Mouse (Mus musculus): ENCODE measurements around the gene Mitf. TPM values are rescaled to one million over a fixed set of nuclear protein-coding genes. Genes with fewer than 3 reads are reported as not detected.
A peak's percentile ranks its signal among the peaks of the same experiment; 100 is the strongest.

The Mitf gene
- polyA plus RNA-seq, 1 experiment from 2014 or later = 1.5 TPM

DNA sequence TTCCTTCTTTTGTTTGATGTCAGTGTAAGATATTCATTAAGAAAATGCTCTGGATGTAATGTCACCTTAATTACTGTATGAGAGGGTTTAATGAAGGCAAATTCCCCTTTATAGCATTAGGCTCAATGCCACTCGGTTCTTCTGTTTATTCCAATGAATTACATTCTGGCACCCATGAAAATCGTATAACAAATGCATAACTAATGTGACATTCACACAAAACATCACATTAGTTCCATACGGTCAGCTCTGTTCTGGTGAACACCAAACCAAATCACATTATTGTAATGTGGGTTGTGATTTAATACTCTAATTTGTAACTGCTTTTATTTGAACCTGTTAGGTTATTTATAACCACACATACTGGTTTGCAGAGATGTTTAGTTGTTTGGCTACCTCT, 231.7 kb downstream of the Mitf start:
- H3K9ac ChIP-seq (ENCODE audit: low read length) = no peak overlapping the region
- no peaks in the 10 kb centered on the region for H3K9me3 ChIP-seq (ENCODE audit: control insufficient read depth, low read length)
- no peaks in the 10 kb centered on the region for H3K27me3 ChIP-seq (ENCODE audit: control insufficient read depth, insufficient read depth, low read length)
- no peak for TF ChIP-seq CTCF (IDR thresholded peaks at IDR 0.05; ENCODE audit: low read depth)
- DNase-seq (ENCODE audit: low spot score) = no peak
- H3K27ac ChIP-seq (replicated peaks) = no peak overlapping the region
- H3K4me2 ChIP-seq (replicated peaks; ENCODE audit: low read depth) = no peak overlapping the region
- no peak overlapping the region for H3K4me3 ChIP-seq (ENCODE audit: low read depth, low read length)
- 56% methylated on average over 3 of the region's 3 CpGs for WGBS
- no peaks in the 10 kb centered on the region for H3K36me3 ChIP-seq (ENCODE audit: control insufficient read depth, insufficient read depth, low read length)
- no peak for ATAC-seq (ENCODE audit: low FRiP score, low TSS enrichment)
- H3K4me1 ChIP-seq (replicated peaks; ENCODE audit: control insufficient read depth, insufficient read depth) = no peaks in the 10 kb centered on the region

DNA sequence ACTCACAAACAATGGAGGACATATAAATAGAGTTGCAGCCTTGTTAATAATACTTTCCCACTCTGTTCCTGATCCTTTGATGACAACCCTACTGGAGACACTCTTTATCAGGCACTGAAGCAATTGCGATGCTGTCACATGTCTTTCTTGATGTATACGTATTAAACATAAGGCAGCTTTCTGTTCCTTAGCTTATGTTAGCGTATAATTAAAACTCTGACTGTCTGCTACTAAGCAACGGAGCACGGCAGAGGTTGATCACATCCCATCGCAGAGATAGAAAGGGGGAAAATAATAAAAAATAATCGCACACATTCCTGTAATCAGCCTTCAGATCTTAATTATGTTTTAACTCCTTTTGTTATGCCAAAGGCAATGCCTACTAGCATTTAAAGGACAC, 234.9 kb downstream of the Mitf start:
- Histone ChIP-seq H3K27me3 (ENCODE audit: control insufficient read depth, insufficient read depth, low read length) (no peaks in the 10 kb centered on the region), H3K36me3 (ENCODE audit: control insufficient read depth, insufficient read depth, low read length) (no peaks in the 10 kb centered on the region), H3K9ac (ENCODE audit: low read length) (no peak overlapping the region), H3K4me3 (ENCODE audit: low read depth, low read length) (no peak overlapping the region), H3K27ac (replicated peaks) (no peak overlapping the region), H3K9me3 (ENCODE audit: control insufficient read depth, low read length) (no peaks in the 10 kb centered on the region), H3K4me1 (replicated peaks; ENCODE audit: control insufficient read depth, insufficient read depth) (no peaks in the 10 kb centered on the region), H3K4me2 (replicated peaks; ENCODE audit: low read depth) (no peak overlapping the region)
- WGBS = 85% methylated on average over 7 of the region's 7 CpGs
- ATAC-seq (ENCODE audit: low FRiP score, low TSS enrichment) (no peak), DNase-seq (ENCODE audit: low spot score) (no peak)
- TF ChIP-seq CTCF (IDR thresholded peaks at IDR 0.05; ENCODE audit: low read depth) = no peak
- TF ChIP-seq EP300 (optimal IDR thresholded peaks at IDR 0.05) = no peak

DNA sequence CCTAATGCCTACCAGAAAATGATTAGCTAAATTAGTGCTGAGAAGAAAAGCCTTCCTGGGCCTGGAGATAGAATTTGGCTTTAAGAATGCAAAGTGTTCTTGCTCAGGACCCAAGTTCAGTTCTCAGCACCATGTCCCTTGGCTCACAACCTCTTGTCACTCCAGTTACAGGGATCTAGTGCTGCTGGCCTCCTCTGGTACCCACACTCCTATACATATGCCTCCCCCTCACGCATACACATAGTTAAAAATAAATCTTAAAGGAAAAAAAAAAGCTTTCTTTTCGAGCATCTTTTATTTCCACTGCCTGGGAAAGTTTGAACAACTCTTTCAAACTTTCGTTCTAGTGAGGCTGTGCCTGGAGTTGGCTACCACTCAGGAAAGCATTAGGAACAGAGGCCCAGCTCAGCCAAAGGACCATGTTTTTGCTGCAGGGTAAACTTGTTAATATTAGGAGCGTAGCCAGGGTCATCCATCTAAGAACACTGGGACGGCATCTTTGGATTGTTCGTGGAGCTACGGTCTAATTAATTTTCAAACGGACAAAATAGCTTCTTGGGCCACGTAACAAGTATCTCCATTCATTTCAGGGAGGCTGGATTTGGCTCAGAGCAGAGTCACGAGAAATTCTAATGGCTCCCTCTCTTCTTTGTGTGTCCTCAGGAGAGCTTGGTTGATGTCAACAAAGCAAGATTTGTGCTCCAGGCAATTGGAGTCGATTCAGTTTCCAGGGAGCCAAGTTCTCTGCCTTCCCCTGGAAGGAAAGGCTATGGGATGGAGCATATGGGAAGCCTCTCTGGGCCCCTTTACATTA, 239.7 kb downstream of the Mitf start:
- Histone ChIP-seq H3K4me3 (ENCODE audit: low read depth, low read length) (no peak overlapping the region), H3K27me3 (ENCODE audit: control insufficient read depth, insufficient read depth, low read length) (no peaks in the 10 kb centered on the region), H3K4me2 (replicated peaks; ENCODE audit: low read depth) (peak overlapping the region; percentile 20; the same call in 1 of the 2 replicates), H3K4me1 (replicated peaks; ENCODE audit: control insufficient read depth, insufficient read depth) (no peaks in the 10 kb centered on the region), H3K27ac (replicated peaks) (no peak overlapping the region), H3K36me3 (ENCODE audit: control insufficient read depth, insufficient read depth, low read length) (no peaks in the 10 kb centered on the region), H3K9ac (ENCODE audit: low read length) (no peak overlapping the region), H3K9me3 (ENCODE audit: control insufficient read depth, low read length) (no peaks in the 10 kb centered on the region)
- 34% methylated on average over 11 of the region's 11 CpGs for WGBS
- no peak for TF ChIP-seq CTCF (IDR thresholded peaks at IDR 0.05; ENCODE audit: low read depth)
- TF ChIP-seq EP300 (optimal IDR thresholded peaks at IDR 0.05) = no peak
- ATAC-seq (ENCODE audit: low FRiP score, low TSS enrichment) = no peak
- DNase-seq (ENCODE audit: low spot score) = no peak

DNA sequence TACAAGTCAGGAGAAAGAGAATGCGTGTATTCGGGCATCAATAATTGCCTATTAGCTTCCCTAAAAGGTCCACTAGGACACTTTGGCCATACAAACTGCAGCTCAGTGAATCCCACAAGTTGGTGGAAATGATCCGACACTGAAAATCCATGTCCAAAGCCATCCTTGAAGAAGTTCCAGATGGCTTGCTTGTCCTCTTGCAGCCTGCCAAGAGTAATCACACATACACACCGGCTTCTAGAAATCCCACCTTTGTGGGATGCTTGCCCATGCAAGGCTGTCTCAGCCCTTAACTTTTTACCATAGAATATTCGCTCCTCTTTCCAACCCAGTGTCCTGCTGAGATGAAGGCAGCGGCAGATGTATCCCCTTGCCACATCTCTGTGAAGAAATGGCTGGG, 240.9 kb downstream of the Mitf start:
- no peaks in the 10 kb centered on the region for H3K4me1 ChIP-seq (replicated peaks; ENCODE audit: control insufficient read depth, insufficient read depth)
- no peak overlapping the region for H3K4me2 ChIP-seq (replicated peaks; ENCODE audit: low read depth)
- H3K27ac ChIP-seq (replicated peaks) = no peak overlapping the region
- no peak overlapping the region for H3K9ac ChIP-seq (ENCODE audit: low read length)
- H3K4me3 ChIP-seq (ENCODE audit: low read depth, low read length) = no peak overlapping the region
- H3K9me3 ChIP-seq (ENCODE audit: control insufficient read depth, low read length) = no peaks in the 10 kb centered on the region
- H3K27me3 ChIP-seq (ENCODE audit: control insufficient read depth, insufficient read depth, low read length) = no peaks in the 10 kb centered on the region
- ATAC-seq (ENCODE audit: low FRiP score, low TSS enrichment) (no peak), DNase-seq (ENCODE audit: low spot score) (no peak)
- TF ChIP-seq EP300 (optimal IDR thresholded peaks at IDR 0.05) = no peak
- no peak for TF ChIP-seq CTCF (IDR thresholded peaks at IDR 0.05; ENCODE audit: low read depth)
- no peaks in the 10 kb centered on the region for H3K36me3 ChIP-seq (ENCODE audit: control insufficient read depth, insufficient read depth, low read length)
- 70% methylated on average over 6 of the region's 6 CpGs for WGBS

DNA sequence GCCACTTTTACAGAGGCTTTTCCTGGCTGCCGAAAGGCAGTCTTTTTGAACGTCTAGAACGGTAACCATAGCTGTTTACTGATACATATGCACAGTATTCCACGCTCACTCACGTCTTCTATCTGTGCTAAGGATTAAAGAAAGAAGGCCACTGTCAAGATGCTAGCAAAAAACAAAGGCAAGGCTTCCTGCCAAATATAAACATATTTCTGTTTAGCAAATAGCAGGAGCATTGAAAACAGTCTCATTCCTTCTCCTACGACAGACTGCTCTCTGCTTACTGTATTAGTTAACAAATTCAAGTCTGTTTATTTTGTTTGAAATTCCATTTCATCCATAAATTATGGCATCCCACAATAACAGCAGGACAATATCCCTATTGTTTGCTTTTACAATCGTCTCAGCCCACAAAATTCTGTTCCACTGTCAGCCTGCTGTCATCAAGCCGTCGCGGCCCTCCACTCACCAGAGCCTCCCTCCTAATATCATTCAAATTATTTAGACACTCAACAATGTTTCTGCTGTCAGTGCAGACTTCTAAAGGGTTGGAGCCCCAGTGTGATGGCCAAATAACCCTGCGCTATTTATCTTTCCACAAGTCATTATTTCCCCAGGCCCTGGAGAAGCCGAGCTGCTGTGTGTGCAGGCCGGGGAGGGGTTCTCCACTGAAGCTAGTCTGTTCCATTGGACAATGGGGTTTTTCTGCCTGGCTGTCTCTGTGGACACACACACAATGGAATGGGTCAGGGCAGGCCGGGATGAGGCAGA, 242.0 kb downstream of the Mitf start:
- no peaks in the 10 kb centered on the region for H3K4me1 ChIP-seq (replicated peaks; ENCODE audit: control insufficient read depth, insufficient read depth)
- no peaks in the 10 kb centered on the region for H3K36me3 ChIP-seq (ENCODE audit: control insufficient read depth, insufficient read depth, low read length)
- no peaks in the 10 kb centered on the region for H3K27me3 ChIP-seq (ENCODE audit: control insufficient read depth, insufficient read depth, low read length)
- H3K27ac ChIP-seq (replicated peaks) = no peak overlapping the region
- 44% methylated on average over 14 of the region's 14 CpGs for WGBS
- H3K4me3 ChIP-seq (ENCODE audit: low read depth, low read length) = no peak overlapping the region
- H3K4me2 ChIP-seq (replicated peaks; ENCODE audit: low read depth) = no peak overlapping the region
- ATAC-seq (ENCODE audit: low FRiP score, low TSS enrichment) (no peak), DNase-seq (ENCODE audit: low spot score) (no peak)
- no peak overlapping the region for H3K9ac ChIP-seq (ENCODE audit: low read length)
- TF ChIP-seq CTCF (IDR thresholded peaks at IDR 0.05; ENCODE audit: low read depth) (no peak), EP300 (optimal IDR thresholded peaks at IDR 0.05) (no peak)
- no peaks in the 10 kb centered on the region for H3K9me3 ChIP-seq (ENCODE audit: control insufficient read depth, low read length)

DNA sequence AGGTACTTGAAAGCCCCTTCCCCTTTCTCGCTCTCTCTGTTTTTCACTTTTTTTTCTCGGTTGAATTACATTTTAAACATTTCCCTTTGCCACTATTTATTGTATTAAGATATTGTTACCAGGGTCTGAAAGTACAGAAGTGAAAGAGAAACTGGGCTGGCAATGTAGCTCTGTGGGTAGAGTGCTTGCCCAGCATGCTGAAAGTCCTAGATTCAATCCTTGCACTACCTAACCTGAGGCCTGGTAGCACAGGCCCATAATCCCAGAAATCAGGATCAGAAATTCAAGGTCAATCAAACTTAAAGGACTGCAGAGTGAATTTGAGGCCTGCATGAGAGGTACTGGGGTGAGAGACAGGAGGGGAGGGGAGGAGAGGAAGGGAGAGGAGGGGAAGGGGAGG, 242.7 kb downstream of the Mitf start:
- Histone ChIP-seq H3K4me3 (ENCODE audit: low read depth, low read length) (no peak overlapping the region), H3K27ac (replicated peaks) (no peak overlapping the region), H3K36me3 (ENCODE audit: control insufficient read depth, insufficient read depth, low read length) (no peaks in the 10 kb centered on the region), H3K4me2 (replicated peaks; ENCODE audit: low read depth) (no peak overlapping the region), H3K4me1 (replicated peaks; ENCODE audit: control insufficient read depth, insufficient read depth) (no peaks in the 10 kb centered on the region), H3K27me3 (ENCODE audit: control insufficient read depth, insufficient read depth, low read length) (no peaks in the 10 kb centered on the region), H3K9ac (ENCODE audit: low read length) (no peak overlapping the region), H3K9me3 (ENCODE audit: control insufficient read depth, low read length) (no peaks in the 10 kb centered on the region)
- TF ChIP-seq CTCF (IDR thresholded peaks at IDR 0.05; ENCODE audit: low read depth) (no peak), EP300 (optimal IDR thresholded peaks at IDR 0.05) (no peak)
- no peak for ATAC-seq (ENCODE audit: low FRiP score, low TSS enrichment)
- no peak for DNase-seq (ENCODE audit: low spot score)
- 72% methylated on average over 2 of the region's 2 CpGs for WGBS
